Mouse (Mus musculus): ENCODE data around the gene Cdh4.
A peak's percentile ranks its signal among the peaks of the same experiment; 100 is the strongest.

Gene Cdh4

DNA sequence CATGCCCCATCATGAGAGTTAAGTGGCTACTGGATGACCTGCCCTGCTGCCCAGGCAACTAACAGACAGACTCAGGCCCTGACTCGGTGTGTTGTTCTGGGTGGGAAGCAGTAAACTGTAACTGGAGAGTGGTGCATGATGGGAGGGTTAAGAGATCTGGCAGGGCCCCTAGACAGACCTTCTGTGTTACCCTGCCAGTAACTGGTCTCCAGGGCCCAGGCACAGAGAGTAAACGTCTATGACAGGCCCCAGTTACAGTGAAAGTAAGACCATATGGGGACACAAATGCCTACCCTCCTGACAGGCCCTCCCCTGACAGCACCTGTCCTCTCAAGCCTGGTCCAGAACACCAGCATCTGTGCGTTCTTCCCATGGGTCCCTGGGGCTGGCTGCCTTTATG lies 420.4 kb downstream of the Cdh4 start:
- DNase-seq (ENCODE audit: low spot score in 2 of 2), result no peak

DNA sequence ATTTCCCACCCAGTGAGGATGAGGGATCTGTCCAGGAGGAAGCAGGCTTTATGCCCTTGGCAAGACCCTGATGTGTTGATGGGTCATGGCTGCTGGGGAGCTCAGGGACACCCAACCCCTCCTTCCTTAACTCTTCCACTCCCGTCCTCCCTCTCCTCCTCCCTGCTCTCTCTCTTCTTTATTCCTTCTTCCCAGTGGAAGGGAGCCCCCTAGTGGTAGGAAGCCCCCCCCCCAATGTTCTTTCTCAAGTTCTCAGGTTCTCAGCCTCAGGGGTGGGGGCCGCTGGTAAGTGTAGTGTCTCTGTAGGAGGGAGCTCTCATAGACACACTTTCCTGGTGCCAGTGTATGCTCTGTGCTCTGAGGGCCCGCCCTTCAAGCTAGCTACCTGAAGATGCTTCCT lies 421.0 kb downstream of the Cdh4 start:
- no peak for DNase-seq (ENCODE audit: low spot score in 2 of 2)

DNA sequence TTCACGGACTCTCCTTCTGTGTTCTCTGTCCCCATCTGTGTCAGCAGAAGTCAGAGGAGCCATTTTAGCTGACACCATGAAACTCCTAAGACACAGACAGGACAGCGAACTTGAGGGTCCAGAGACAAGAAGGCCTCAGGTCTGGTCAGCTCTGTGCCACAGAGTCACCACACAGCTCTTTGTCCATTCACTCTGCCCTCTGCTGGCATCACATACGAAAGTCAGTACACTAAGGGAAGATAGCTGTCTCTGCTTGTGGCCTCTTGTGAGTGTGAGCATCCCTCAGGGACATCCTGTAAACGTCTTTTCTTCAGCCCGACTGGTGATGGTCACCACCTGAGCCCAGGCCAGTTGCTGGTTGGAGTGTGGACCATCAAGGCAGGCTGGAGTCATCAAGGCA lies 422.9 kb downstream of the Cdh4 start:
- no peak for DNase-seq (ENCODE audit: low spot score in 2 of 2)

DNA sequence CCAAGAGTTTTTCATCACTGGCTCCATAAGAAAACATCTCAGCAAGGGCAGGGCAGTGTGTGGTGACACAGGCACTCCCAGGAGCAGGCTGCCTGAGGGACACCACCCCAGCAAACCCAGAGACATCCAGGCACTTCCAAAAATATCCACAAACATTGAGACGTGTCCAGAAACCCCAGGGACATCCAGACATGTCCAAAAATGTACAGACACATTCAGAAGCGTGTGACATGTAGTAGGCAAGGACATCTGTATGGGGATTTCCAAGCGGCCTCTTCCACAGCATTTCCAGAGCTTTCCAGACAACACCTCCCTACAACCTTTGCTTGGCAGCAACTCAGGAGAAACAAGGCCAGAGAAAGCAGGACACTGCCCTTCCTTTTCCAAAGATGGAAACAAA lies 425.4 kb downstream of the Cdh4 start:
- no peak for DNase-seq (ENCODE audit: low spot score in 2 of 2)

DNA sequence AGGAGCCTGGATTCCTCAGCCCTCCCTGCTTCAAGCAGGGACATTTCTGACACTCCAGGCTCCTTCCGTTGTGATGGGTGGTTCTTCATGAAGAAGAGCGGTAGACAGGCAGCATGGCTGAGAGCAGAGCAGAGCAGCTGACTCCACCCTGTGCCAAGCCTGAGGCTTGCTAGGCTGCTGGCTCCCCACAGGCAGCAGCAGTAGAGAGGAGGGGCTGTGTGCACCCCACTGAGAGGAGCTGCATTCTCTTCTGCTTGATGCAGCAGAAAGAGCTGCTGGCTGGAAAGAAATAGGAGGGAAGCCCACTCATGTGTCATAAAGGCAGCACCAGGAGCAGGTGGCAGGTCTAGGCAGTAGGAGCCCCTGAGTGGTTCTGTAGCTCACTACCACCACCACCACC lies 427.6 kb downstream of the Cdh4 start:
- DNase-seq (ENCODE audit: low spot score in 2 of 2), result no peak

DNA sequence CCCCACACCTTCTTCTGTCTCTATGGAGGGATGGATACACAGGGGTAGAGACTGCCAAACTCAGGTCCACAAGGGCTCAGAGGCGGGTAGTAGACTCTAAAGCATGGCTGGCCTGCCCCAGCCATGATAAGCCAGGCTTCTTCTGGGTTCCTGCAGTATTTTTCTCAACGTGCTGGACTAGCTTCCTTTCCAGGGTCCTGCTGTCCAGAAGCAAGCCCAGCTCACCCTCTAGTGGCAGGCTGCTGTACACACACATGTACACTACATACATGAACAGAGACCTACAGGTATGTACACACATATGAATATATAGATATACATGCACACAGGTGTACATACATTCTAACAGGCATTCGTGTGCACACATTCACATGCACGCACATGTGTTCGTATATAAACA lies 430.5 kb downstream of the Cdh4 start:
- DNase-seq (ENCODE audit: low spot score in 2 of 2), result no peak

- DNase-seq (ENCODE audit: low spot score in 2 of 2), result no peak
Measured at GRCm38 (mm10) chr2:179873315-179873714, 431.1 kb downstream of the Cdh4 start.

DNA sequence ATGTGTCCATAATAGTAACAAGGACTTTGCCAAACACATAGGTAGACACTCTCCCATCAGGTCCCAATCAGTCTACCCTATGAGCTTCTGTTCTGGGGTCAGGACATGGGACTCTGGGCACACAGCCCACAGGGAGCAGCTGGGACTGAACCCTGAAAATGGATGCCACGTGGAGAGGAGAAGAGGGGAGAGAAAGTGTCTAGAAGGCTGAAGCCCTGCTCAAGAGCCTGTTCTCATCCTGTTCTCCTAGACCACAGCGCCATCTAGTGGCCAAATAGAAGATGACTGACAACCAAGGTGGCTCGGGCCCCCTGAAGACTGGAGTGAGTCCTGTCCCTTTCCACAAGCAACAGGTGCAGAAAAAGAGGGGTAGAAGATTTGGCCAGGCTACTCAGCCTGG lies 432.9 kb downstream of the Cdh4 start:
- DNase-seq (ENCODE audit: low spot score in 2 of 2), result peak in 1 of 2 experiments; percentile 44

DNA sequence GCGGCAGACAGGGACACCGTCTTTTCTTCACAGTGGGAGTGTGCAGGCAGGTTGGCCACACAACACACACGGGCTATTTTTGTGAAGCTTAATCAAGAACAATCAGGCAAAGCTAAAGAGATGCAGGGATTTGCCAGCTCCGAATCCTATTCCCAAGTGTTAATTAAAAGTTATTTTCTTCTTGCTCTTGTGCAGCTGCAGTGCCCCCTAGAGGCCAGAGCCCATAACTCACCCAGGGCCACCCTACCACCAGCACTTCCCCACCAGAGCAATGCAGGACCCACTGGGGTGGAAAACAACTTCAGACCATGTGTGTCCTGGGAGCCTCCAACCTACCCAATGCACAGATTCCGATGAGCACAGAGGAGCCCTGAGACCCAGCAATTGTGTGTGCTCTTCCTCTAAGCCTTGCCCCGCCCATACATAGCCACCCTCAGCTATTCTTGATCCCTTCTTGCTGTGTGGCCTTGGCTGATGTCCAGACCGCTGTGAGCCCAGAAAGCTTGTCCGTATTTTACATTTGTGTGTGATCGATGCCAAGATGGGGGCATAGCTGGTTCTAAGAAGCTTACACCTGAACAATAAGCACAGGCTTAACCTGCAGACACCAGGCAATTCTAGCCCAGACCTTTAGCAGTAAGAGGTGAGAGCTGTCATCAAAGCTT lies 435.5 kb downstream of the Cdh4 start:
- DNase-seq (ENCODE audit: low spot score in 2 of 2), result peak in 1 of 2 experiments; percentile 32

DNA sequence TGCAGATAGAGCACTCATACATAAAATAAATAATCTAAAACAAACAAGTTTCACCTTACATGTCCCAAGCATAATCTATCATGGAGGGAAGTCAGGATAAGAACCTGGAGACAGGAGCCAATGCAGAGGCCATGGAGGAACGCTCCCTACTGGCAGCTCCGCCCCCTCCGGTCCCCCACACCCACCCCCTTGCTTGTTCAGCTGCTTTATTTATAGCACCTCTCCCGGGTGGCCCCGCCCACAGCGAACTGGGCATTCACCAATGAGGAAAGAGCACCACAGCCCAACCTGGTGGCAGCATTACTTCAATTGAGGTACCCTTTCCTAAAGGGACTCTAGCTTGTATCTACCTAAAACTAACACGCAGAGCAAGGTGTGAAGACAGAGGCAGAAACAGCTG lies 442.3 kb downstream of the Cdh4 start:
- no peak for DNase-seq (ENCODE audit: low spot score in 2 of 2)

GRCm38 (mm10) chr2:179891048-179891447 lies 448.8 kb downstream of the Cdh4 start:
- no peak for DNase-seq (ENCODE audit: low spot score in 2 of 2)

GRCm38 (mm10) chr2:179896949-179897348 lies 454.7 kb downstream of the Cdh4 start:
- no peak for DNase-seq (ENCODE audit: low spot score in 2 of 2)

- DNase-seq (ENCODE audit: low spot score in 2 of 2), result no peak
Measured at GRCm38 (mm10) chr2:179912911-179913310, 470.7 kb downstream of the Cdh4 start.

- no peak for DNase-seq (ENCODE audit: low spot score in 2 of 2)
Measured at GRCm38 (mm10) chr2:179913349-179913748, 471.1 kb downstream of the Cdh4 start.

DNA sequence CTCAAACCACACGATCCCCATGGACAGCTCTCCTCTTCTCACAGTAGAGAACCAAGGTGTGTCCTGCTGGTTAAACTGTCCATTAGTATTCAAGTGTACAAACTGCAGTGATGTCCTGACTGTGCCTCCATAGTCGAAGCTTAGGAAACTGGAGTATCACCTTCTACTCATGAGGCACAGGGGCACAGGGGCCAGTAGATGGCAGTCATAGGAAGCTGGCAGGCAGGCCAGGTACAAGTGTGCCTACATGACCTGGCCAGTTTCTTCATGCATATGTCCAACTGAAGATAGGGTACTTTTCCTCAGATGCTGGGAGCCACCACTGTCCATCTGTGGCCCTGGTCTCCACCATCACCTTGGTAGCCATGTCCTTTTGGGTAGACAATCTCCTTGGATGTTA lies 472.0 kb downstream of the Cdh4 start:
- DNase-seq (ENCODE audit: low spot score in 2 of 2), result no peak

DNA sequence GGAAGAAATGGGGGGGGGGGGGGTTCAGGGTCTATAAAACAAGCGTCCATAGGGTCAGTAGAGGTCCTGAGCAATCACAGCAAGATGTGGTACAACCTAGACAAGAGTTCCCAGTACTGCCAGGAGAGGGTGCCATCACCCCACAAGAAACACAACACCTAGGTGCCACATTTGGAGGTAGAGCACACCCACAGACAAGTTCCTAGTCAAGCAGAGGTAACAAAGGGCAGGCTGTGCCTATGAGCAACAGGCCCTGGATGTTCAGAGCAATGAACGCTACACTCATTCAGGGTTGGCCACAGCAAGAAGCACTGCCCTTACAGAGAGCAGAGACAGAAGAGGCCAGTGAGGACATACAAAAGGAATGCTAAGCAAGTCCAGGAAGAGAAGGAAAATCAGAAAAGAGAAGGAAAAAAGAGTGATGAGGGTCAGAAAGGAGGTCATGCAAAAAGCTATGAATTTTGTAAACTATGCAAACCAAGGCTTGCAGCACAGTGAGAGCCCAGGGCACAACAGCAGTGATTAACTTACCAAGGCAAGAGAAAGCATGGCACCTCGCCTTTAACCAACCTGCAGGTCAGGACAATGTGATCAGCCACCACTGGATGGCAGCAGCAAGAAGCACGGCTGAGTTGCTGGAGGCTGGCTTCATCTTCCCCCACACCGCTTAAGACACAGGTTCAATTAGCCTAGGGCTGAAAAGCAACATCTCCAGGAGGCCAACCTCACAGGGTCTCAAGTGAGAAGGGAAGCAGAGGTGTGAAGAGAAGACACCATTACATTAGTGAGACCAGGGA lies 474.8 kb downstream of the Cdh4 start:
- DNase-seq (ENCODE audit: low spot score in 2 of 2), result peak; percentile 48 to 60

GRCm38 (mm10) chr2:179920042-179920441 lies 477.8 kb downstream of the Cdh4 start:
- no peak for DNase-seq (ENCODE audit: low spot score in 2 of 2)

DNA sequence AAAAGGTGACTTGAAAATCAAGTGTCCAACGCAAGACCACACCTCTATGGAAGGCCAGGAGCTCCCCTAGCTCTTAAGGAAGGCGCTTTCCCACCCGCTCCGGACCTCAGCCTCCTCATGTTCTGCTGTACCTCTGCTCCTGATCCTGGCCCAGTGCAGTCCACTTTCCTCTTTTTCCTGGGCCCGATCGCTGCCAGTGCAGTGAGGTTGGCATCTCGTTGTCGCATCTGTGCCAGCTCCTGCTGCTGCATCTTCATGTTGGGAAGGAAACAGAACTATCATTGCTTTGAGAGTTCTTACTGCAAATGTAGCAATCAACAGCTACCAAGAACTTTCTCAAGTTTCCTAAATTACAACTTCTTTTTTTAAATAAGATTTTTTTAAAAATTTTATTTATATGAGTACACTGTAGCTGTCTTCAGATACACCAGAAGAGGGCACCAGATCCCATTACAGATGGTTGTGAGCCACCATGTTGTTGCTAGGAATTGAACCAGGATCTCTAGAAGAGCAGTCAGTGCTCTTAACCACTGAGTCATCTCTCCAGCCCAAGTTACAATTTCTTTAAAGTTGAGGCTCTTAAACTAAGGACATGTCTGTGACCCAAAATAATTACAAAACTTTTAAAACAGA lies 478.9 kb downstream of the Cdh4 start:
- no peak for DNase-seq (ENCODE audit: low spot score in 2 of 2)

GRCm38 (mm10) chr2:179924038-179924437 lies 481.8 kb downstream of the Cdh4 start:
- DNase-seq (ENCODE audit: low spot score in 2 of 2), result no peak

DNA sequence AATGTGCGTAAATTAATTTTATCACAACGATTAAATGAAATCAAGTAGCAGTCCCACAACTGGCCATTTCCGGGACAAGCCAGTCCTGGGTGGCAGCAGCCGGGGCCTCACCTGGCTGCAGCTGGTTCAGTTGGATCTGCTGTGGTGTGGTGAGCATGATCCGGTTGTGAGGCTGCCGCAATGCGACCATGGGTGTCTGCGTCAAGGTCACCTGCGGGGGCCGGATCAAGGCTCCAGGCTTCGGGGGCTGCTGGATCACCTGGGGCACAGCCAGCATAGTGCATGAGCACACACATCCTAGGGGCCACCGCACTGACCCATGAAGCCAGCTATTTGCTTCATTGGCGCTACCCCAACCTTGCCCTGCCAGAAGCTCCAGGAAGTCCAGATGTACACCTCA lies 486.9 kb downstream of the Cdh4 start:
- DNase-seq (ENCODE audit: low spot score in 2 of 2), result no peak

DNA sequence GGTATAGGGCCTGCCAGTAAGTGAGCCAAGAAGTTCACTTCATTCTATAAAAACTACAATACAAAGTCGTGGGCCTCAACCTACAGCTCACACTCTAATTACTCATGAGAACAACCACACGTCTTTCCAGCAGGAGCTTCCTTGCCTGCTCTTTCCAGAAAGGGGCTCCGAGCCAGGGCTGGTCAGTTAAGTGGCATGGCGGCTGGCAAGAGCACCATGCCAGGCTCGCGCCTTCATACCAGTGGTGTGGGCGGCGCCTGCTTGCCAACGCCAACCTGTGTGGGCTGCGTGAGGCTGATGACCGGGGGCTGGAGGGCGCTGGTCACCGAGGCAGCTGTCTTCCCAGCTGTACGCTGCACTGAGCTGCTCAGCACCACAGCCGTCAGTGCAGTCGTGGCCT lies 489.5 kb downstream of the Cdh4 start:
- no peak for DNase-seq (ENCODE audit: low spot score in 2 of 2)

DNA sequence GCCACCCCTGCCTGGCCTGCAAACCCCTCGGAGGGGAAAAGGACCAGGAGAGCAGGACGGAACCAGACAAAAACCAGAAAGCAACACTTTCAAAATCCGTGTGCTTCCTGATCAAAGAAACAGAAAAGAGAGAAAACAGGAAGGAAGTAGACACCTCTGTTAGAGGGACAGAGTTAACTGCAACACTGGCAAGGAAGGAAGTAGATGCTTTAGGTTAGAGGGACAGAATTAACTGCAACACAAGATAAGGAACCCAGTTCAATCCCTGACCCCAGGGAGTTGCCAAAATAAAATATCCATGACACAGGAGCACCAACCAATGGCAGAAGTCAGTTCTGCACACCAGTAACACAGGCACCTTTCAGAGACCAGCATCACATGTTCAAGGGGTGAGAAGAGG lies 491.9 kb downstream of the Cdh4 start:
- DNase-seq (ENCODE audit: low spot score in 2 of 2), result no peak

DNA sequence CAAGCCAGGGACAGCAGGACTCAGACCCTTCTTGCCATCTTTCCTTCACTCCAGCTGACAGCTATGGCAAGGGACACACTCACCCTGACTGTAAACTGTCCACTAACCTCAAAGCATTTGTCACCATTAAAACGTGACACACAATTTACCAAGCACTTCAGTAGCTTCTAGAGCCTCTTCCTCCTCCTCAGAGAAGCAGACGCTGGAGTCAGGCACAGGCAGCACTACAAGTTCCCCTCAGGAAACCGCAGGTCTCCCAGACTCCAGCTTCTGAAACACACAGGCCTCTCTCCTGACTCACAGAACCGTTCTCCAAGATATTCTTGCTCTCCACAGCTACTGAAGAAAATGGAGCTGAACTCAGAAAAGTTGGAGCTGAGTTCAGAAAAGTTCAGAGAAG lies 494.9 kb downstream of the Cdh4 start:
- no peak for DNase-seq (ENCODE audit: low spot score in 2 of 2)
